In genomic region chr11:120143708-120144497, GRCm38 (mm10) we compare ENCODE assay signal across 11 mouse cellular contexts. TPM values are rescaled to one million over a fixed set of nuclear protein-coding genes. Genes with fewer than 3 reads are reported as not detected.
DNase-seq lines count a peak whose midpoint lies in the region; ATAC-seq and TF ChIP-seq lines count a peak whose summit lies in the region.
"Had no signal": no experiment of that assay in that cellular context is flagged by ENCODE, and none has a peak within 500 bp of the region (broad histone marks: within the 10 kb centered on the region; RNA-seq: fewer than 3 reads in every experiment).

No protein-coding gene starts in this region.

- H3K9ac ChIP-seq in heart, embryonic 13.5 days: no peak overlapping the region
- H3K9ac ChIP-seq in kidney, postnatal 0 days (ENCODE audit: low read depth, low read length): 0 out of 2 replicates have a peak overlapping the region, but pooled peaks have one; percentile 3
- no peak overlapping the region for H3K9ac ChIP-seq in stomach, postnatal 0 days (ENCODE audit: low read length)

- H3K4me3 ChIP-seq in heart, embryonic 13.5 days: no peak overlapping the region
- H3K4me3 ChIP-seq in megakaryocyte, embryonic 14.5 days (replicated peaks): peak overlapping the region; percentile 73
- H3K4me3 ChIP-seq in kidney, postnatal 0 days (replicated peaks; ENCODE audit: low read depth, low read length): no peak overlapping the region
- no peak overlapping the region for H3K4me3 ChIP-seq in stomach, postnatal 0 days (ENCODE audit: low read depth, low read length)

- H3K4me2 ChIP-seq in heart, embryonic 13.5 days: no peak overlapping the region
- peak overlapping the region; percentile 11; the same call in 1 of the 2 replicates for H3K4me2 ChIP-seq in kidney, postnatal 0 days (ENCODE audit: low read length)
- H3K4me2 ChIP-seq in stomach, postnatal 0 days (replicated peaks; ENCODE audit: low read depth): no peak overlapping the region

- ATAC-seq in heart, embryonic 13.5 days (ENCODE audit: extremely low read depth, insufficient number of reproducible peaks, low FRiP score, low TSS enrichment): no peak
- ATAC-seq in megakaryocyte, adult 5-6 weeks (ENCODE audit: poor library complexity, severe bottlenecking): no peak
- ATAC-seq in kidney, postnatal 0 days (replicated peaks; ENCODE audit: low FRiP score, low read depth): peak; percentile 77
- ATAC-seq in stomach, postnatal 0 days (ENCODE audit: low FRiP score, low TSS enrichment): peak; percentile 31

- DNase-seq in heart, adult 9 months (ENCODE audit: low spot score in 2 of 2): no peak
- DNase-seq in kidney, postnatal 0 days (ENCODE audit: low spot score): peak; percentile 88
- DNase-seq in stomach, postnatal 0 days (ENCODE audit: low spot score): peak; percentile 33
- DNase-seq in MN1 (ENCODE audit: low spot score): no peak
- no peak for DNase-seq in retina, postnatal 1 day
- DNase-seq: gastrocnemius, postnatal 10 days; lung, adult 18-20 months; right cerebral cortex, adult 18-20 months had no signal

- TF ChIP-seq CTCF in kidney, postnatal 0 days (IDR thresholded peaks at IDR 0.05; ENCODE audit: low read depth): peak; percentile 9; the same call in 1 of the 2 replicates
- TF ChIP-seq CTCF in stomach, postnatal 0 days (IDR thresholded peaks at IDR 0.05; ENCODE audit: low read depth): no peak

- H3K27ac ChIP-seq in heart, embryonic 13.5 days (replicated peaks): peak overlapping the region; percentile 87
- H3K27ac ChIP-seq in kidney, postnatal 0 days: peak overlapping the region; percentile 76
- H3K27ac ChIP-seq in stomach, postnatal 0 days (replicated peaks): no peak overlapping the region

- 63% methylated on average over 13 of the region's 13 CpGs for WGBS in heart, embryonic 13.5 days
- 39% methylated on average over 13 of the region's 13 CpGs for WGBS in kidney, postnatal 0 days
- WGBS in stomach, postnatal 0 days: 62% methylated on average over 13 of the region's 13 CpGs

- no peaks in the 10 kb centered on the region for H3K9me3 ChIP-seq in heart, embryonic 13.5 days
- H3K9me3 ChIP-seq in megakaryocyte, embryonic 14.5 days: no peaks in the 10 kb centered on the region
- H3K9me3 ChIP-seq in kidney, postnatal 0 days (replicated peaks; ENCODE audit: low read length): no peaks in the 10 kb centered on the region
- no peaks in the 10 kb centered on the region for H3K9me3 ChIP-seq in stomach, postnatal 0 days (ENCODE audit: control insufficient read depth, low read length)

- peaks cover 72% of the 10 kb centered on the region for H3K4me1 ChIP-seq in heart, embryonic 13.5 days
- peaks cover 100% of the 10 kb centered on the region for H3K4me1 ChIP-seq in megakaryocyte, embryonic 14.5 days
- peaks cover 40% of the 10 kb centered on the region for H3K4me1 ChIP-seq in kidney, postnatal 0 days (replicated peaks; ENCODE audit: insufficient read depth, low read length)
- H3K4me1 ChIP-seq in stomach, postnatal 0 days (replicated peaks; ENCODE audit: control insufficient read depth, insufficient read depth): no peaks in the 10 kb centered on the region

- no peaks in the 10 kb centered on the region for H3K27me3 ChIP-seq in heart, embryonic 13.5 days (replicated peaks)
- H3K27me3 ChIP-seq in megakaryocyte, embryonic 14.5 days (replicated peaks): no peaks in the 10 kb centered on the region
- no peaks in the 10 kb centered on the region for H3K27me3 ChIP-seq in kidney, postnatal 0 days (ENCODE audit: insufficient read depth, low read length)
- no peaks in the 10 kb centered on the region for H3K27me3 ChIP-seq in stomach, postnatal 0 days (ENCODE audit: control insufficient read depth, insufficient read depth, low read length)

- no peak for TF ChIP-seq EP300 in stomach, postnatal 0 days (optimal IDR thresholded peaks at IDR 0.05)

- H3K36me3 ChIP-seq in heart, embryonic 13.5 days: peaks cover 38% of the 10 kb centered on the region
- peaks cover 76% of the 10 kb centered on the region for H3K36me3 ChIP-seq in megakaryocyte, embryonic 14.5 days (replicated peaks; ENCODE audit: low read length)
- no peaks in the 10 kb centered on the region for H3K36me3 ChIP-seq in kidney, postnatal 0 days (ENCODE audit: insufficient read depth, low read length)
- no peaks in the 10 kb centered on the region for H3K36me3 ChIP-seq in stomach, postnatal 0 days (ENCODE audit: control insufficient read depth, insufficient read depth, low read length)

RNA-seq across cellular contexts. Expression of gene Slc38a10, which starts 7.2 kb away (rescaled TPM):
- 83.7 and 88.0 TPM in 2 replicates for polyA plus RNA-seq in heart, embryonic 13.5 days (2015; fragmentation: Nextera tagmentation; extraction: Ambion mirVana)
- 80.2 and 247 TPM in 2 replicates for polyA plus RNA-seq in megakaryocyte, embryonic 14.5 days (2012; ENCODE audit: insufficient read depth, low replicate concordance)
- 23.4 and 27.7 TPM in 2 replicates for total RNA-seq in megakaryocyte, adult 5-6 weeks (2015)
- 31.9 and 32.6 TPM in 2 replicates for total RNA-seq in megakaryocyte, adult 5-6 weeks (2017)
- polyA plus RNA-seq in kidney, postnatal 0 days (2015; fragmentation: Nextera tagmentation; extraction: Ambion mirVana): 94.0 and 105 TPM in 2 replicates
- 40.5 and 42.3 TPM in 2 replicates for polyA plus RNA-seq in stomach, postnatal 0 days (2015; fragmentation: Nextera tagmentation; extraction: Ambion mirVana)

RNA-seq across cellular contexts. Expression of gene Ndufaf8, which starts 45.2 kb away (rescaled TPM):
- polyA plus RNA-seq in heart, embryonic 13.5 days (2015; fragmentation: Nextera tagmentation; extraction: Ambion mirVana): 81.1 and 95.7 TPM in 2 replicates
- polyA plus RNA-seq in megakaryocyte, embryonic 14.5 days (2012; ENCODE audit: insufficient read depth, low replicate concordance): 49.5 and 106 TPM in 2 replicates
- total RNA-seq in megakaryocyte, adult 5-6 weeks (2015): 9.6 and 21.6 TPM in 2 replicates
- total RNA-seq in megakaryocyte, adult 5-6 weeks (2017): 11.7 and 16.2 TPM in 2 replicates
- 107 and 130 TPM in 2 replicates for polyA plus RNA-seq in kidney, postnatal 0 days (2015; fragmentation: Nextera tagmentation; extraction: Ambion mirVana)
- 84.8 and 84.9 TPM in 2 replicates for polyA plus RNA-seq in stomach, postnatal 0 days (2015; fragmentation: Nextera tagmentation; extraction: Ambion mirVana)

RNA-seq across cellular contexts. Expression of gene Tepsin, which starts 45.4 kb away (rescaled TPM):
- 13.0 and 13.5 TPM in 2 replicates for polyA plus RNA-seq in heart, embryonic 13.5 days (2015; fragmentation: Nextera tagmentation; extraction: Ambion mirVana)
- 16.1 and 46.5 TPM in 2 replicates for polyA plus RNA-seq in megakaryocyte, embryonic 14.5 days (2012; ENCODE audit: insufficient read depth, low replicate concordance)
- total RNA-seq in megakaryocyte, adult 5-6 weeks (2015): 13.4 and 14.3 TPM in 2 replicates
- total RNA-seq in megakaryocyte, adult 5-6 weeks (2017): 14.8 and 18.8 TPM in 2 replicates
- 10.8 and 12.1 TPM in 2 replicates for polyA plus RNA-seq in kidney, postnatal 0 days (2015; fragmentation: Nextera tagmentation; extraction: Ambion mirVana)
- 8.3 and 11.5 TPM in 2 replicates for polyA plus RNA-seq in stomach, postnatal 0 days (2015; fragmentation: Nextera tagmentation; extraction: Ambion mirVana)

RNA-seq across cellular contexts. Expression of gene Cep131, which starts 57.3 kb away (rescaled TPM):
- polyA plus RNA-seq in heart, embryonic 13.5 days (2015; fragmentation: Nextera tagmentation; extraction: Ambion mirVana): 13.4 and 13.8 TPM in 2 replicates
- 1.5 and 10.4 TPM in 2 replicates for polyA plus RNA-seq in megakaryocyte, embryonic 14.5 days (2012; ENCODE audit: insufficient read depth, low replicate concordance)
- 5.2 and 5.8 TPM in 2 replicates for total RNA-seq in megakaryocyte, adult 5-6 weeks (2015)
- total RNA-seq in megakaryocyte, adult 5-6 weeks (2017): 9.3 and 16.3 TPM in 2 replicates
- 14.3 and 15.5 TPM in 2 replicates for polyA plus RNA-seq in kidney, postnatal 0 days (2015; fragmentation: Nextera tagmentation; extraction: Ambion mirVana)
- 5.8 and 6.3 TPM in 2 replicates for polyA plus RNA-seq in stomach, postnatal 0 days (2015; fragmentation: Nextera tagmentation; extraction: Ambion mirVana)

Comparison
In these comparisons a context has a peak if more than half of its experiments do, and no peak if none do; other contexts are left out.
1. ATAC-seq: peak in kidney, postnatal 0 days (single experiment) and stomach, postnatal 0 days (single experiment); none in heart, embryonic 13.5 days (single experiment) and megakaryocyte, adult 5-6 weeks (single experiment).
2. DNase-seq: peak in kidney, postnatal 0 days (single experiment) and stomach, postnatal 0 days (single experiment); none in heart, adult 9 months (0 of 2), MN1 (single experiment) and retina, postnatal 1 day (single experiment).